Mouse (Mus musculus) limb, embryonic 13.5 days (tissue): ENCODE results near the gene C5ar1. TPM values are rescaled to one million over a fixed set of nuclear protein-coding genes. Genes with fewer than 3 reads are reported as not detected.
A peak's percentile ranks its signal among the peaks of the same experiment; 100 is the strongest.
"Not testable (repeated sequence)": the region's sequence is repeated elsewhere in the genome, so short reads cannot be mapped to it uniquely, and the experiment has no call there.

Source experiments
- ATAC-seq: fragments of 200-750 bp; cut with Nextera tagmentation; 2 replicates; pipeline ENCODE4 v1.8.0; 2017; ENCODE audit warnings: low read depth, moderate number of reproducible peaks, moderate TSS enrichment; ENCODE audit not compliant: low FRiP score
- H3K27ac ChIP-seq: fragments of 300-500 bp; sonication (generic); 2 replicates; pipeline ENCODE4 v1.5.1; 2015; ENCODE audit warnings: inconsistent platforms, mild to moderate bottlenecking, moderate library complexity
- H3K27me3 ChIP-seq: fragments of 300-500 bp; sonication (generic); 2 replicates; pipeline ENCODE4 v1.6.1; 2015; ENCODE audit warnings: mild to moderate bottlenecking, inconsistent platforms
- H3K36me3 ChIP-seq: fragments of 300-500 bp; sonication (generic); 2 replicates; pipeline ENCODE4 v1.6.1; 2015; ENCODE audit warnings: inconsistent platforms, mild to moderate bottlenecking, moderate library complexity
- H3K4me1 ChIP-seq: fragments of 300-500 bp; sonication (generic); 2 replicates; pipeline ENCODE4 v1.6.1; 2015; ENCODE audit warnings: inconsistent platforms
- H3K4me2 ChIP-seq: fragments of 300-500 bp; sonication (generic); replicated peaks from 2 replicates; pipeline ENCODE4 v1.6.1; 2015; ENCODE audit warnings: inconsistent platforms, mild to moderate bottlenecking, moderate library complexity
- H3K4me3 ChIP-seq: fragments of 300-500 bp; sonication (generic); 2 replicates; pipeline ENCODE4 v1.5.1; 2015; ENCODE audit warnings: moderate library complexity, mild to moderate bottlenecking, inconsistent platforms
- H3K9ac ChIP-seq: fragments of 300-500 bp; sonication (generic); 2 replicates; pipeline ENCODE4 v1.6.1; 2015; ENCODE audit warnings: mild to moderate bottlenecking, inconsistent platforms
- H3K9me3 ChIP-seq: fragments of 300-500 bp; sonication (generic); 2 replicates; pipeline ENCODE4 v1.6.1; 2016; ENCODE audit warnings: inconsistent platforms
- WGBS: fragments of 180-500 bp; shearing (Covaris S2); methylation state at CpG from one replicate; pipeline ENCODE4 v1.1.7; 2015; 5-methylcytosine and 5-hydroxymethylcytosine counted together
- polyA plus RNA-seq: library from polyadenylated mRNA; unstranded; fragments of >200 nt; fragmentation: Nextera tagmentation; extraction: Ambion mirVana; gene quantifications from 2 replicates; pipeline ENCODE4 v1.2.1, GENCODE M21; 2015

Gene C5ar1
- polyA plus RNA-seq = 1.9 and 2.4 TPM in 2 replicates

DNA sequence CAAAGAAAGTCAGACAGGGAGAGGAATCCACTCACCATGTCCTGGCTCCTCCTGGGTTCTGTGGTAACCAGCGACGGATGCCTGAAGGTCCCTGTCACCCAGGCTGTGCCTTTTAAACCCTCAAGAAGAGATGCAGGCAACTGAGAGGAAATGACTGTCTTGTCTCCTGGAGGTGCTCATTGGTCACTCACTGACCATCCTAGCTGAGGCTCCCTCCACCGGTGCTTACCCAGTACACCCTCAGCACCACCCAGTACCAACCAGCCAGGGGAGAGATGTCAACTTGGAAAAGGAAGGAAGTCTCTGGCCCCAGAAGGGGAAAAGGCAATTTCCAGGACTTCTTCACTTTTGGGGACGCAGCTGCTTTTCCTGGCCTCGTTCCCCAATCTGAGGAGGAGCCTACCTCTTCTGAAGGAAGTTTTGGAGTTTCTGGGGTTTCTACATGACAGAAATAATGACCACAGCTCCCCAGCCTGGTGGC, at the start of gene C5ar1:
Gene C5ar1 (minus strand): TSS at position 431 of the 481 bp plus-strand sequence.
- H3K27me3 ChIP-seq = no peaks in the 10 kb centered on the region
- H3K36me3 ChIP-seq = no peaks in the 10 kb centered on the region
- ATAC-seq = no peak
- H3K4me1 ChIP-seq = no peaks in the 10 kb centered on the region
- no peak within 1 kb of the TSS for H3K4me2 ChIP-seq
- H3K27ac ChIP-seq = no peak within 1 kb of the TSS
- H3K9ac ChIP-seq = no peak within 1 kb of the TSS
- no peaks in the 10 kb centered on the region for H3K9me3 ChIP-seq
- H3K4me3 ChIP-seq = no peak within 1 kb of the TSS
- WGBS = 82% methylated on average over 5 of the region's 5 CpGs

DNA sequence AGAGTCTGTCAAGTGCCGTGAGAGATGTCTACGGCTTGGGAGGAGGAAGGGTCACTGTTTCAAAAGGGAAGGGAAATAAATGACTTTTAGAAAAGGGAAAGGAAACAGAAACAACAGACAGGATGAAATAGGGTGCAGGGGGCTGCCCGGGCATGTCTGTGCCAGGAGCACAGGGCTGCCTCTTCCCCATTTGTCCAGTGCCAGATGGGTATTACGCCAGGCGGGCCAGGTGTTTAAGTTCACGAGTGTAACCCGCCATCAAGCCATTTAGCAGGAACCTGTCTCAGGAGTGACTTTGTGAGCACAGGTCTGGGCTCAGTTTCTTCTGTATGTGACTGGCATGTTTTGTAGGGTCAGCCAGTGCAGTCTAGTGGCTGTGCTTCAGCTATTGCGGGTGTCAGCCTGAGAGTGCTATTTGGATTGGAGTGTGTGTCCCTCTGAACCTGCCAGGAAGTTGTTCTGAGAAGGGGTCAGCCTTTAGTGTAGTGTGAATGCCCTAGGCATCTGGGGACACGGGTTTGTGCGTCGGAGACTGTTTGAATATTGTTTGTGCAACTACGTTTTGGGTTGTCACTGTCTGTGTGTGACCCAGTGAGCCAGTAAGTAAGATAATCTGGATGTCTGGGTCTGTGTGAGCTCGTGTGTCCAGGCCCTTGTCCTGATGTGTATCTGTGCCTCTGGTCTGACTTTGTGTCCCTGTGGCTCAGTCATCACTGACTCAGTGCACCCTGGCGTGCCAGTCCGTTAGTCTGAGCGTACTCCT, 49.4 kb upstream of the C5ar1 start:
- Histone ChIP-seq H3K9me3 (no peaks in the 10 kb centered on the region), H3K27me3 (peaks cover 32% of the 10 kb centered on the region), H3K9ac (peak overlapping the region; percentile 68; the same call in 1 of the 2 replicates), H3K4me2 (peak overlapping the region; percentile 100), H3K4me1 (peaks cover 52% of the 10 kb centered on the region), H3K27ac (no peak overlapping the region), H3K4me3 (peak overlapping the region; percentile 67), H3K36me3 (no peaks in the 10 kb centered on the region)
- ATAC-seq = no peak; the same call in 1 of the 2 replicates
- 39% methylated on average over 16 of the region's 16 CpGs for WGBS

DNA sequence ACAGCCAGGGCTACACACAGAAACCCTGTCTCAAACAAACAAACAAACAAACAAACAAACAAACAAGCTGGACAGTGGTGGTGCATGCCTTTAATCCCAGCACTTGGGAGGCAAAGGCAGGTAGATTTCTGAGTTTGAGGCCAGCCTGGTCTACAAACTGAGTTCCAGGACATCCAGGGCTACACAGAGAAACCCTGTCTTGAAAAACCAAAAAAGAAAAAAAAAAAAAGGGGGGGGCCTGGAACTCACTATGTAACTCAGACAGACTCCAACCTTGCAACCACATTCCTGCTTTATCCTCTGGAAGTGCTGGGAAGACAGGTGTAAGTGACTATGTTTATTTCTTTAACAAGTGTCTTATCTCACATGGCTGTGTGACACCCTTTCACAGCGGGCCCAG, 48.8 kb upstream of the C5ar1 start, which contains the start of gene Bbc3:
Gene Bbc3 (plus strand): TSS at position 301 of the 400 bp plus-strand sequence.
- H3K27ac ChIP-seq, ATAC-seq, H3K36me3 ChIP-seq, H3K9me3 ChIP-seq: not testable (repeated sequence)
- Histone ChIP-seq H3K4me2 (peak within 1 kb of the TSS; percentile 100), H3K4me1 (peaks cover 47% of the 10 kb centered on the region), H3K9ac (peak within 1 kb of the TSS; percentile 68; the same call in 1 of the 2 replicates), H3K4me3 (peak within 1 kb of the TSS; percentile 67), H3K27me3 (peaks cover 32% of the 10 kb centered on the region)
- WGBS = 53% methylated on average over 1 of the region's 1 CpGs

DNA sequence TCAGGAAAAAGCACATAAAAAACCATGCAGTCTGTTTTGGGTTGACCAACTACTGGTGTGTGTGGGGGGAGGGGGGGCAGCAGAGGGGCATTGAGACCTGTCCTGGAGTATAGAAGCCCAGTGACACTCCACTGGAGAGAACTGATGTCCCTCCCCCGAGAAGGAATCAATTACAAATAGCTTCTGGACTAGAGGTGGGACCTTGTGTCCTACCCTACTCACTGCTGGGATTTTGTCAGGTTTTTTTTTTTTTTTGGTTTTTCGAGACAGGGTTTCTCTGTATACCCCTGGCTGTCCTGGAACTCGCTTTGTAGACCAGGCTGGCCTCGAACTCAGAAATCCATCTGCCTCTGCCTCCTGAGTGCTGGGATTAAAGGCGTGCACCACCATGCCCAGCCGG, 47.8 kb upstream of the C5ar1 start:
- 71% methylated on average over 6 of the region's 6 CpGs for WGBS
- H3K9ac ChIP-seq, H3K27ac ChIP-seq, H3K4me2 ChIP-seq, H3K4me3 ChIP-seq, H3K36me3 ChIP-seq, H3K9me3 ChIP-seq, ATAC-seq: not testable (repeated sequence)
- peaks cover 26% of the 10 kb centered on the region for H3K27me3 ChIP-seq
- H3K4me1 ChIP-seq = peaks cover 37% of the 10 kb centered on the region

DNA sequence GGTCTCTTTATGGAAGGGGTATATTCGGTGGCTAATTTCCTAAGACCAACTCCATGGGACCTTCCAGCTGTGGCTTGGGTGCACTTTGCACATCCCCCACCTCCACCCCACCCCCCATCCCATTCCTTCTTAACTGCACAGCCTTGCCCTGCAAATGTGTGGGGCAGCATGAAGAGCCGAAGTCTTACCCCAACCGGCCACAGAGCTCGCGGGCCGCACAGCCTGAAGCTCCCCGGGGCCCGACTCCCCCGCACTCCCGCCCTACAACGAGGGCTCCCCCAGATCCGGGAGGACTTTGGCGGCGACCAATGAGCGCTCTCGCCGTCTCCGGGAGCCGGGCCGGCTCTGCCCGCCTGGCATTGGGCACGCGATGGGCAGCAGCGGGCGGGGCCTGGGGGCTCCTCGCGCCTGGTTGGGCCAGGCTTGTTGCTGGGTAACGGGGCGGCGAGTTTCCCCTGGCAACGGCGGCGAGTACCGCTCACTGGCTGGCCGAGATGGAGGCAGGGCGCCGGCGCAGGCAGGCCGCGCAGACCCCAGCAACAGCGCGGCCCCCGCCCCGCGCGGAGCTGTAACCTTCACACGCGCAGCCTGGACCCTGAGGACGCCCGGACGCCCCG, 40.2 kb upstream of the C5ar1 start:
- Histone ChIP-seq H3K4me1 (peaks cover 40% of the 10 kb centered on the region), H3K9me3 (no peaks in the 10 kb centered on the region), H3K4me3 (peak overlapping the region; percentile 51), H3K27ac (peak overlapping the region; percentile 53), H3K4me2 (peak overlapping the region; percentile 82), H3K36me3 (no peaks in the 10 kb centered on the region), H3K27me3 (no peaks in the 10 kb centered on the region), H3K9ac (peak overlapping the region; percentile 66)
- 1% methylated on average over 52 of the region's 52 CpGs for WGBS
- peak; percentile 86 for ATAC-seq

DNA sequence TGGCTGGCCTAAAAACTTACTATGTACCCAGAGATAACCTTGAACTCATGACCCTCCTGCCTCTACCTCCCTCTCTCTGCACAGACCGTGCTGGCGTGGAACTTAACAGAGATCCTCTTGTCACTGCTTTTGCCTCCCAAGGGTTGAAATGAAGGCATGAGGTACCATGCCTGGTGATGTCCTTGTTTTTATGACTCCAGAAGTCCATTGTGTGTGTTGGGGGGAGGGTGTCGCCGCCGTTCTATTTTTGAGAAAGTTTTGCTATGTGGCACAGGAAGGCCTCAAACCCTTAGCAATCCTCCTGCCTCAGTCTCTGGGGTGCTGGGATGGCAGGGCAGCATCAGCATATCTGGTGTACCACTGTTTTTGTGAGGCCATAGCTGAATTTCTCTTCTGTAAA, 39.6 kb upstream of the C5ar1 start:
- peak overlapping the region; percentile 66; the same call in 1 of the 2 replicates for H3K9ac ChIP-seq
- H3K4me1 ChIP-seq = peaks cover 40% of the 10 kb centered on the region
- H3K4me2 ChIP-seq = peak overlapping the region; percentile 82
- H3K36me3 ChIP-seq = no peaks in the 10 kb centered on the region
- no peaks in the 10 kb centered on the region for H3K9me3 ChIP-seq
- ATAC-seq = no peak
- 81% methylated on average over 5 of the region's 5 CpGs for WGBS
- H3K27me3 ChIP-seq = no peaks in the 10 kb centered on the region
- peak overlapping the region; percentile 53; the same call in 1 of the 2 replicates for H3K27ac ChIP-seq
- peak overlapping the region; percentile 51 for H3K4me3 ChIP-seq

DNA sequence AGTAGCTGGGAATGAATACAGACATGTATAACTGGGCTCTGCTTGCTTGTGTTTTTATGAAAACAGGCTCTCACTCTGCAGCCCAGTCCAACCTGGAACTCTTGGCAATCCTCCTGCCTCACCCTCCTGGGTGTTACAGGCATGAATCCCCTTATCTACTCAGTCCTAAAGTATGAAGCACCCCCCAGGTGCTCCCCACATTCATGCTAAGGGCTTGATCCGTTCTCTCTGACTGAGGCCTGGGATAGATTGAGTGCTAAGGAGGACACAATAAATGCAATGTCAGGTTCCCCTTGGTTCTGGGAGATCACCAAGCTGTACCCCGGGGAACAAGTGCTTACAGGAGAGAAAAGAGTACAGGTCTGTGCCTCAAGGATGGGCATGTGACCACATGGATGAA, 38.3 kb upstream of the C5ar1 start:
- no peak overlapping the region for H3K9ac ChIP-seq
- no peak for ATAC-seq
- H3K4me3 ChIP-seq = no peak overlapping the region
- no peaks in the 10 kb centered on the region for H3K36me3 ChIP-seq
- 61% methylated on average over 2 of the region's 2 CpGs for WGBS
- H3K27me3 ChIP-seq = no peaks in the 10 kb centered on the region
- no peaks in the 10 kb centered on the region for H3K9me3 ChIP-seq
- H3K27ac ChIP-seq = peak overlapping the region; percentile 73; the same call in 1 of the 2 replicates
- H3K4me2 ChIP-seq = peak overlapping the region; percentile 68
- peaks cover 40% of the 10 kb centered on the region for H3K4me1 ChIP-seq

DNA sequence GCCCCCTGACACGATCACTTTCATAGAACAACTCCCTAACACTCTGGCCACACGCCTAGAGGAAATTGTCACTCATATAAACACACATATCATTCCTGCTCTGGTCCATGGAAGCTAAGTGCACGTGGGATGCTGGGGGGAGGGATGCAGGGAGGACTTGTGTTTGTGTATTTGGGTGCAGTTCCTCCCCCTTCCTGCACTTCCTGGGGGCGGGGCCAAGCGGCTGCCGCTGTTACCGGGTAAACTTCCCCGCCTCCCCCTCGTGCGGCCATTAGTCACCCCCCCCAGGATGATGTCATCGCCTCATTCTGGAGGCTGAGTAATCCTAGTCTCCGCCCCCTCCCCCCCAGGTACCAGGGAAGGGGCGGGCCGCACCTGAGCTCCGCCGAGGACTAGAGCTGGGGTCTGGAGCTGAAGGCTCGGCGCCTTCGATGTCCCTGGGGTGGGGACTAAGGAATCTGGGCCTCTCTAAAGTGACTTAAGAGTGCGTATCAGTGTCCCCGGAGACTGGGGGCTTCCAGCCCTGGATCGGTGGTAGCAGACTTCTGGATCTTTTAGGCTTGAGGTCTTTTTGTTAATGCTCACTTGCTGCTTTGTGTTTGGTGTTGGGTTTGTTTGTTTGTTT, 37.5 kb upstream of the C5ar1 start:
- ATAC-seq = peak; percentile 12; the same call in 1 of the 2 replicates
- WGBS = 1% methylated on average over 22 of the region's 22 CpGs
- H3K36me3 ChIP-seq = no peaks in the 10 kb centered on the region

DNA sequence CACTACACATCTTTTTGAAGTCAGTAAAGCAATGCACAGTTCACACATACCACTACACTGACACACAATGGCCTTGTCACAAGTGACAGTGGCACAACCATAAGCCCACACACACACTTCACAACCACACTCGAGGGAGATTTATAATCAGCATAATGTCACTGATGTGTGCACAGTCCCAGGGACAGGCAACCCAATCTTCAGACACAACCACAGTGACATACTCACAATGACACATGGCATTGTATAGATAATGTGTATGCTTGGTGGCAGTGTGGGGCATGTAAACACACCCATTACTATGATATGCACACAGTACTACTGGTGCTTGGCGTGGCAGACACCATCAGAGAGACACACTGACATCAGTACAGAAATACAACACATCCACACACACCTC, 36.8 kb upstream of the C5ar1 start:
- WGBS = 40% methylated on average over 2 of the region's 2 CpGs
- peak overlapping the region; percentile 89 for H3K4me2 ChIP-seq
- H3K4me1 ChIP-seq = peaks cover 40% of the 10 kb centered on the region
- ATAC-seq = no peak
- H3K9me3 ChIP-seq = no peaks in the 10 kb centered on the region
- H3K27me3 ChIP-seq = no peaks in the 10 kb centered on the region
- no peak overlapping the region for H3K9ac ChIP-seq
- no peaks in the 10 kb centered on the region for H3K36me3 ChIP-seq
- H3K4me3 ChIP-seq = peak overlapping the region; percentile 54; the same call in 1 of the 2 replicates
- H3K27ac ChIP-seq = peak overlapping the region; percentile 73

More for the DNA sequence above, 37.5 kb upstream of the C5ar1 start:
- Histone ChIP-seq H3K4me1 (peaks cover 40% of the 10 kb centered on the region), H3K4me3 (peak overlapping the region; percentile 35), H3K9me3 (no peaks in the 10 kb centered on the region), H3K27ac (peak overlapping the region; percentile 73), H3K9ac (peak overlapping the region; percentile 51; the same call in 1 of the 2 replicates), H3K27me3 (no peaks in the 10 kb centered on the region), H3K4me2 (peak overlapping the region; percentile 68)

DNA sequence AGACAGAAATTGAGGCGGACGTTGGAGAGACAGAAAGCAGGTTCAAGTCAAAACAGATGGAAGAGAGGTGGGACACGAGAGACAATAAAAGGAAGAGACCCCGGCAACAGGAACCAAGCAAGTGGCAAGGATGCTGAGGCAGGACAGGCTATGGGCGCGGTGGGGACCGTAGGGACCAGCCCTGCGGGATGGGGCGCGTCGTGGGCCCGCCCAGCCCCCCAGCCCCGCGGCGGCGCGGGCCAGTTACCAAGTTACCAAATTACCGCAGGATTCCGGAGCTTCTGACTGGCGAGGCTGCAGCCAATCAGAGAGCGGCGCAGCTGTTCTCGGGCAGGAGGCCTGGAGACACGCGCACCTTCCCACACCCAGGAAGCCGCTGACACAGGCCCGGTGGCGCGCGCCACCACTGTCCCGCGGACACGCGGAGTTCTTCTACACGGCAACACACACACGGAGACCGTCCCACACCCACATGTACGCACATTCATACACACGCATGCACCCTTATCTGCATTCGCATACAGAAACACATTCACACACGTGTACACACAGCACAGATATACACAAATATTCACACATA, 36.1 kb upstream of the C5ar1 start:
- peak overlapping the region; percentile 89 for H3K4me2 ChIP-seq
- ATAC-seq = peak; percentile 56
- H3K9ac ChIP-seq = peak overlapping the region; percentile 63
- peaks cover 40% of the 10 kb centered on the region for H3K4me1 ChIP-seq
- H3K27ac ChIP-seq = peak overlapping the region; percentile 88
- H3K36me3 ChIP-seq = no peaks in the 10 kb centered on the region
- 2% methylated on average over 40 of the region's 41 CpGs for WGBS
- no peaks in the 10 kb centered on the region for H3K27me3 ChIP-seq
- H3K9me3 ChIP-seq = no peaks in the 10 kb centered on the region
- H3K4me3 ChIP-seq = peak overlapping the region; percentile 54

DNA sequence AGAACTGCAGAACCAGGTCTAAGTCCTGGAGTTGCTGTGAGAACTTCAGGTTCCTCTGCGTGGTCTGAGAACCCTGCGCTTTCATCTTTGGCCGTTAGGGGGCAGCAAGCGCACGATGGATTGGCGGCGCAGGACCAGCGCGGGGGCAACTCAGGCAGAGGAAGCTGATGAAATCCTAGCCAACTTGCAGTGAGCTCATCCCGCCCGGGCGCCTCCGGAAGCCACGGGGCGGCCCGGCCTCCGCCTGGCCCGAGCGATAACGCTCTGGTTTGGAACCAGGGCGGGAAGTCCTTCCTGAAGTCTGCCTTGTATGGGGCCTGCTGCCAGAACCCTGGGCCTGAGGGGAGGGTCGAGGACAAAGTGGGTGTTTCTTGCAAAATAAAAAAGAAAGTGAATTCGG, 35.5 kb upstream of the C5ar1 start:
- no peaks in the 10 kb centered on the region for H3K27me3 ChIP-seq
- no peaks in the 10 kb centered on the region for H3K9me3 ChIP-seq
- H3K4me3 ChIP-seq = peak overlapping the region; percentile 54
- peaks cover 35% of the 10 kb centered on the region for H3K4me1 ChIP-seq
- peak overlapping the region; percentile 89 for H3K4me2 ChIP-seq
- WGBS = 1% methylated on average over 23 of the region's 23 CpGs
- peak; percentile 73 for ATAC-seq
- H3K27ac ChIP-seq = peak overlapping the region; percentile 88
- no peaks in the 10 kb centered on the region for H3K36me3 ChIP-seq
- peak overlapping the region; percentile 63 for H3K9ac ChIP-seq
